Mouse (Mus musculus) kidney, embryonic 14.5 days (tissue): ENCODE results near the gene Capn1. TPM values are rescaled to one million over a fixed set of nuclear protein-coding genes. Genes with fewer than 3 reads are reported as not detected.

Experiments
- ATAC-seq: fragments of 200-750 bp; cut with Nextera tagmentation; 2 replicates; pipeline ENCODE4 v1.8.0; 2017; ENCODE audit warnings: moderate number of reproducible peaks, mild to moderate bottlenecking, moderate TSS enrichment, moderate library complexity; ENCODE audit not compliant: low FRiP score, low TSS enrichment
- H3K27ac ChIP-seq: fragments of 300-500 bp; sonication (generic); 2 replicates; pipeline ENCODE4 v1.5.1; 2014; ENCODE audit warnings: low read depth, mild to moderate bottlenecking, low read length, moderate library complexity, mixed read lengths
- H3K27me3 ChIP-seq: fragments of 300-500 bp; sonication (generic); 2 replicates; pipeline ENCODE4 v1.6.1; 2014; ENCODE audit warnings: mild to moderate bottlenecking, low read length; ENCODE audit not compliant: control insufficient read depth, insufficient read depth
- H3K36me3 ChIP-seq: fragments of 300-500 bp; sonication (generic); 2 replicates; pipeline ENCODE4 v1.6.1; 2014; ENCODE audit warnings: low read length, mixed read lengths; ENCODE audit not compliant: control insufficient read depth, insufficient read depth
- H3K4me1 ChIP-seq: fragments of 300-500 bp; sonication (generic); 2 replicates; pipeline ENCODE4 v1.6.1; 2014; ENCODE audit warnings: low read length, mixed read lengths; ENCODE audit not compliant: control insufficient read depth, insufficient read depth
- H3K4me2 ChIP-seq: fragments of 300-500 bp; sonication (generic); replicated peaks from 2 replicates; pipeline ENCODE4 v1.6.1; 2014; ENCODE audit warnings: low read depth, mild to moderate bottlenecking, low read length
- H3K4me3 ChIP-seq: fragments of 300-500 bp; sonication (generic); 2 replicates; pipeline ENCODE4 v1.5.1; 2014; ENCODE audit warnings: mild to moderate bottlenecking, low read length
- H3K9ac ChIP-seq: fragments of 300-500 bp; sonication (generic); 2 replicates; pipeline ENCODE4 v1.6.1; 2014; ENCODE audit warnings: low read depth, mild to moderate bottlenecking, low read length, moderate library complexity
- H3K9me3 ChIP-seq: fragments of 300-500 bp; sonication (generic); 2 replicates; pipeline ENCODE4 v1.6.1; 2016; ENCODE audit warnings: low read length; ENCODE audit not compliant: control insufficient read depth
- WGBS: fragments of 180-500 bp; shearing (Covaris S2); extraction: QIAGEN DNeasy Blood & Tissue Kit; methylation state at CpG from one replicate; pipeline ENCODE4 v1.1.7; 2014; 5-methylcytosine and 5-hydroxymethylcytosine counted together
- polyA plus RNA-seq: library from polyadenylated mRNA; unstranded; fragments of >200 nt; fragmentation: Nextera tagmentation; extraction: Ambion mirVana; gene quantifications from 2 replicates; pipeline ENCODE4 v1.2.1, GENCODE M21; 2014

Capn1 gene
- polyA plus RNA-seq, 1 experiment from 2014 or later: 8.6 TPM

DNA sequence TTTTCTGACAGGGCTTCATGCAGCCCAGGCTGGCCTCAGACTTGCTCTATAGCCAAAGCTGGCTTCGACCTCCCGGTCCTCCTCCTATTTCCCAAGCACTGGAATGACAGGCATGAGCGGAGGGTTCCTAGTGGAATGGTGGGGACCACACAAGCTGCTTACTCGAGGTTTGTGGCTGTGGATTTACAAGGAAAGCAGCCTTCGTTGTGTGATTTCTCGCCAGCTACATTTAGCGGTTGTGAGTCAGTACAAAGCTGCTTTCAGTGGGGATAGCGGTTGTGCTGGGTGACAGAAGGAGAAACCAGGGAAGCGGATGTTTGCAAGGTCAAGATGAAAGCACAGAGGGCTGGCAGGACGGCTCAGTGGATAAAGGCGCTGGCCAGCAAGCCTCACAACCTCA is 10.2 kb downstream of the Capn1 start:
- no peaks in the 10 kb centered on the region for H3K9me3 ChIP-seq
- H3K36me3 ChIP-seq: no peaks in the 10 kb centered on the region
- no peak overlapping the region for H3K9ac ChIP-seq
- no peaks in the 10 kb centered on the region for H3K4me1 ChIP-seq
- H3K4me3 ChIP-seq: no peak overlapping the region
- no peak overlapping the region for H3K27ac ChIP-seq
- 65% methylated on average over 11 of the region's 11 CpGs for WGBS
- ATAC-seq: no peak
- no peak overlapping the region for H3K4me2 ChIP-seq
- H3K27me3 ChIP-seq: no peaks in the 10 kb centered on the region

DNA sequence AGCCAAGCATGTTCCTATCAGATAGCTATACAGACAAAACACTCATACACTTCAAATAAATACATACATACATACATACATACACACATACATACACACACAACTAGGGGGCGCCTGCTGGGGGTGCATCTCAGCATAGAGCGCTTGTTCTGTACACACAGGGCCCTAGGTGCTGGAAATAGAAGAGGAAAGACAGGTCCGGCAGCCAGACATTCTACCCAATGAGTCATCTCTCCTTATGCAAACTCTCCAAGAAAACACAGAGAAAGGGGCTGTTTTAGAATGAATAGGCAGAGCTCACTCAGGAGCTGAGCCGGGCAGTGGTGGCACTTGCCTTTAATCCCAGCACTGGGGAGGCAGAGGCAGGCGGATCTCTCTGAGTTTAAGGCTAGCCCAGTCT is 15.7 kb downstream of the Capn1 start:
- no peaks in the 10 kb centered on the region for H3K27me3 ChIP-seq
- no peak for ATAC-seq
- no peak overlapping the region for H3K4me2 ChIP-seq
- H3K4me1 ChIP-seq: no peaks in the 10 kb centered on the region
- WGBS: 77% methylated on average over 5 of the region's 5 CpGs
- H3K27ac ChIP-seq: no peak overlapping the region
- H3K9me3 ChIP-seq: no peaks in the 10 kb centered on the region
- no peak overlapping the region for H3K9ac ChIP-seq
- no peak overlapping the region for H3K4me3 ChIP-seq
- H3K36me3 ChIP-seq: no peaks in the 10 kb centered on the region

DNA sequence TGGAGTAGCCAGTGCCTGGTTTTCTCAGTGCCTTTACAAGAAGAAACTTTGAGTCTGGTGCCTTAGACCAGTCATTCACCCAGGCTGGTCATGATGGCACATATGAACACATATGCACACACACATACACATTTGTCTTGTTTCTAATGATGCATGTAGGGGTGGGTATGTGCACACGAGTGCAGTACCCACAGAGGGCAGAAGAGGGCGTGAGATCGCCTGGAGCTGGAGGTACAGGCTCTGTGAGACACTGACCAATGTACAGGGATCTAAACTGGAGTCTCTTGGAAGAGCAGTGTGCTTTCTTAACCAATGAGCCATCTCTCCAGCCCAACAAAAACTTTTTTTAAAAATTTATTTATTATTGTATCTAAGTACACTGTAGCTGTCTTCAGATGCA is 17.5 kb downstream of the Capn1 start:
- Histone ChIP-seq H3K4me2 (no peak overlapping the region), H3K4me1 (no peaks in the 10 kb centered on the region), H3K36me3 (no peaks in the 10 kb centered on the region), H3K27ac (no peak overlapping the region), H3K27me3 (no peaks in the 10 kb centered on the region), H3K4me3 (no peak overlapping the region), H3K9ac (no peak overlapping the region), H3K9me3 (no peaks in the 10 kb centered on the region)
- ATAC-seq: no peak
- 78% methylated on average over 3 of the region's 3 CpGs for WGBS

DNA sequence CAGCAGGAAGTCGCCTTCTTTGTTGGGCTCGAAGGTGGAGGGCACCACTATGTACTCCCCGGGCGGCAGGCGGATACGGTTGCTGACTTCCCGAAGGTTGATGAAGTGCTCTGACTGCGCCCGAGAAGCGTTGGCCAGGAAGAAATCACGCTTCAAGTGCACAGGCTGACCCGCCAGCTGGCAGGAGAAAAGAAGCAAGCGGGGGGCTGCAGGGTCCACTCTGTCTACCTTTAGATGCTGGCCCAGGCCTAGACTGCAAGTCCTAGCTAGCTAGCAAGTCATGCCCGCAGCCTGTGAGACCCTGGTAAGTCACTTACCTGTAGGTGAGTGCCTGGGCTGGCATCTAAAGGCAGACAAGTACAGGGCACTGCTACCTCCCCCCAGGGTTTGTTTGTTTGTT is 21.0 kb downstream of the Capn1 start:
- WGBS: 70% methylated on average over 14 of the region's 14 CpGs
- H3K4me2 ChIP-seq: no peak overlapping the region
- H3K9me3 ChIP-seq: no peaks in the 10 kb centered on the region
- H3K36me3 ChIP-seq: no peaks in the 10 kb centered on the region
- no peaks in the 10 kb centered on the region for H3K27me3 ChIP-seq
- H3K27ac ChIP-seq: no peak overlapping the region
- no peak overlapping the region for H3K4me3 ChIP-seq
- H3K4me1 ChIP-seq: no peaks in the 10 kb centered on the region; the same call in 1 of the 2 replicates
- H3K9ac ChIP-seq: no peak overlapping the region
- ATAC-seq: no peak

DNA sequence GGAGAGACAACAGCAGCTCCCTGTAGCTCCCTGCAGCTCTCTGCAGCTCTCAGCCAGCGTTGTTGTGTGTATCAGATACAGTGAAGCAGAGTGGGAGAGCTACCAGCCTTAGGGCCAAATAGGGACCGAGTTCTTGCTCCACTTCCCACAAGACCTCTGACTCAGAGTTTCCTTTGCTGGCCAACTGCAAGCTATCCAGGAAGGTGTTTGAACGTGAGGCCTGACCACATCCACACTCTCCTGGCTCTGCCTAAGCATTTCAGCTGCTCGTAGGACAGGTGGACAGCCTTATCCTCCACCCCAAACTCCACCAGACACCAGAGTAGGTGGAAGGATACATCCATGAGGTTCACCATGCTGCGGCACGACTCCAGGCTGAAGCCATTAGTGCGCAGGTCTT is 23.7 kb downstream of the Capn1 start:
- Histone ChIP-seq H3K9me3 (no peaks in the 10 kb centered on the region), H3K4me1 (peaks cover 8% of the 10 kb centered on the region), H3K4me2 (no peak overlapping the region), H3K9ac (no peak overlapping the region), H3K27ac (no peak overlapping the region), H3K4me3 (no peak overlapping the region), H3K36me3 (no peaks in the 10 kb centered on the region), H3K27me3 (no peaks in the 10 kb centered on the region)
- no peak for ATAC-seq
- 81% methylated on average over 7 of the region's 7 CpGs for WGBS

DNA sequence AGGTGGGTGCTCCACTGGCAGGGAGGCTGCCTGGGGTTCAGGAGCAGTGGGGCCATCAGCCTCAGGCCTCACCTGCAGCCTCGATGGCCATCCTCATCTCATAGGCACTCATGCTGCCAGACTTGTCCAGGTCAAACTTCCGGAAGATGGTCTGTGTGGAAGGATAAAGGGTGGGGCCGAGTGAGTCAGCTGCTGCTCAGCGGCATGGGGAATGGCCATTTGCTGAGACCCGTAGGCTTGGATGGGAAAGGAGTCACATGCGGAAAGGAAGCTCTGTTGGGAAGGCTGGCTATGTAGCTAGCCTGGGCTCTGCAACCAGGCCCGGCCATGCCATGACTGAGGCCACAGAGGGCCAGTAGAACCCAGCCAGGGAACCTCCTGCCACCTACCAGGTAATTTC is 24.2 kb downstream of the Capn1 start:
- H3K36me3 ChIP-seq: no peaks in the 10 kb centered on the region
- no peak overlapping the region for H3K4me3 ChIP-seq
- H3K27me3 ChIP-seq: no peaks in the 10 kb centered on the region
- H3K27ac ChIP-seq: no peak overlapping the region
- ATAC-seq: no peak
- H3K9me3 ChIP-seq: no peaks in the 10 kb centered on the region
- no peak overlapping the region for H3K9ac ChIP-seq
- no peak overlapping the region for H3K4me2 ChIP-seq
- 83% methylated on average over 7 of the region's 7 CpGs for WGBS
- peaks cover 8% of the 10 kb centered on the region for H3K4me1 ChIP-seq

DNA sequence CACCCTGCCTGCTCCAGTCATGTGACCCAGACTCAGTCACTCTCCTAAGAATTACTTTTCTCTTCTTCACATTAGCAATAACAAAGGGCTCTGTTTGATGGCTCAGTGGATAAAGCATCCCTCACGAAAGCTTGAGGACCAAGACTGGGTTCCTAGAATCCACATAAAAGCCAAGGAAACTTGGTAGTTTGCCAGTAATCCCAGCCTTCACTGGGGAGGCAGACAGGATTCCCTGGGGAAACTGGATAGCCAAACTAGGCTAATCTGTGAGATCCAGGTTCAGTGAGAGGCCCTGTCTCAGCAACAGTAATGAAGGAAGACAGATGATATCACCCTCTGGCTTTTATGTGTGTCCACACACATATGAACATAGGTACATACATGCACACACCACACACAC is 24.8 kb downstream of the Capn1 start:
- Histone ChIP-seq H3K36me3 (no peaks in the 10 kb centered on the region), H3K4me1 (peaks cover 8% of the 10 kb centered on the region), H3K9ac (no peak overlapping the region), H3K27me3 (no peaks in the 10 kb centered on the region), H3K4me3 (no peak overlapping the region), H3K9me3 (no peaks in the 10 kb centered on the region), H3K4me2 (no peak overlapping the region), H3K27ac (no peak overlapping the region)
- no peak for ATAC-seq
- 82% methylated on average over 1 of the region's 1 CpGs for WGBS

DNA sequence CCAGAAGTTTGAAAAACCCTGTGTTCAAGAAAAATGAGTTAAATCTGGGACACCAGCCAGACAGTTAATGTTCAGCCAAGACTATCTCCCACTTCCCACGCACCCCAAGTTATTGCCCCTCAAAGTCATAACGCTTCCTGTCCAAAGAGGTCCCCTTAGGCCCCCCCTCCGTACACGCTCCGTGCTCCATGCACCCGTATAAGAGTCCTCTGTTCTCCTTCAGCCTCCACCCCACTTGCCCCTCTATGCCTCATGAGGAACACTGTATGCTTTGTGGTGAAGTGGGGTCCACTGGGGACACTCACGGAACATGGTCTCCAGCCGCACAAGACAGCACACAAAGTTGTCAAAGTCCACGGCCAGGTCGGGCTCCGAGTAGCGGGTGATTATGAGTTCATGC is 25.7 kb downstream of the Capn1 start:
- H3K36me3 ChIP-seq: no peaks in the 10 kb centered on the region
- ATAC-seq: no peak
- H3K27me3 ChIP-seq: no peaks in the 10 kb centered on the region
- WGBS: 86% methylated on average over 12 of the region's 12 CpGs
- no peak overlapping the region for H3K4me3 ChIP-seq
- no peaks in the 10 kb centered on the region for H3K9me3 ChIP-seq
- peaks cover 8% of the 10 kb centered on the region for H3K4me1 ChIP-seq
- no peak overlapping the region for H3K9ac ChIP-seq
- H3K27ac ChIP-seq: no peak overlapping the region
- no peak overlapping the region for H3K4me2 ChIP-seq

DNA sequence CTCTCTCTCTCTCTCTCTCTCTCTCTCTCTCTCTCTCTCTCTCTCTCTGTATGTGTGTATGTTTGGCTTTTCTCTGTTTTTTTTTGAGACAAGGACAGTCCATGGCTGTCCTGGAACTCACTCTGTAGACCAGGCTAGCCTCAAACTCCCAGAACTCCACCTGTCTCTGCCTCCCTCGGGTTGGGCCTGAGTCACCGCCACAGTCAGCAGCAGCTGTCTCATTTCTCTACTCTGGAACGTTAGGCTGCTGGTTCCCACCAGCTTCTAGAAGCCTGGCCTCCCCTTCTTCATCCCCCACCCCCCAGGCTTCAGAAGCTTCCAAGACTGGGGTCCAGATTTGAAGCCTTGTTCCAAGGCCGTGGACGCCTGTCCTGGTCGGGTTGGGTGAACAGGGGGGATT is 26.1 kb downstream of the Capn1 start:
- H3K27ac ChIP-seq: no peak overlapping the region
- H3K4me2 ChIP-seq: no peak overlapping the region
- 61% methylated on average over 6 of the region's 6 CpGs for WGBS
- no peak for ATAC-seq
- no peaks in the 10 kb centered on the region for H3K9me3 ChIP-seq
- no peaks in the 10 kb centered on the region for H3K27me3 ChIP-seq
- H3K36me3 ChIP-seq: no peaks in the 10 kb centered on the region
- H3K4me3 ChIP-seq: no peak overlapping the region
- H3K4me1 ChIP-seq: peaks cover 8% of the 10 kb centered on the region
- H3K9ac ChIP-seq: no peak overlapping the region
